Mouse (Mus musculus): ENCODE measurements at regions not wholly inside any gene's neighbourhood (a gene's known extent, or its start where the extent isn't known, plus 50 kb on each side); places are given as distances from the start of the nearest gene placed in this dataset.

- Histone ChIP-seq H3K27ac (replicated peaks; ENCODE audit: low read depth, low read length) (no peak overlapping the region), H3K9ac (ENCODE audit: low read depth, low read length) (no peak overlapping the region)
These were observed 62.5 kb downstream of the Rad51ap2 start for GRCm38 (mm10) chr12:11518379-11518778.

GRCm38 (mm10) chr12:11562891-11563290, 107.0 kb downstream of the Rad51ap2 start:
- no peaks in the 10 kb centered on the region for H3K27me3 ChIP-seq (replicated peaks; ENCODE audit: control insufficient read depth, insufficient read depth, low read length)
- ATAC-seq (ENCODE audit: low read depth): no peak
- DNase-seq (ENCODE audit: low spot score): no peak
- no peak overlapping the region for H3K27ac ChIP-seq (replicated peaks; ENCODE audit: low read depth, low read length)
- no peaks in the 10 kb centered on the region for H3K9me3 ChIP-seq (ENCODE audit: control insufficient read depth, low read length)
- 75% methylated on average over 6 of the region's 6 CpGs for WGBS
- H3K4me2 ChIP-seq (ENCODE audit: low read depth, low read length): no peak overlapping the region
- no peak overlapping the region for H3K9ac ChIP-seq (ENCODE audit: low read depth, low read length)
- H3K36me3 ChIP-seq (ENCODE audit: control insufficient read depth, insufficient read depth, low read length): no peaks in the 10 kb centered on the region
- no peak overlapping the region for H3K4me3 ChIP-seq (ENCODE audit: low read depth, low read length)
- no peaks in the 10 kb centered on the region for H3K4me1 ChIP-seq (ENCODE audit: control insufficient read depth, insufficient read depth, low read length)

More at GRCm38 (mm10) chr12:11518379-11518778, 62.5 kb downstream of the Rad51ap2 start:
- H3K4me3 ChIP-seq (ENCODE audit: low read depth, low read length): no peak overlapping the region
- no peaks in the 10 kb centered on the region for H3K36me3 ChIP-seq (ENCODE audit: control insufficient read depth, insufficient read depth, low read length)
- no peak for DNase-seq (ENCODE audit: low spot score)
- no peak overlapping the region for H3K4me2 ChIP-seq (ENCODE audit: low read depth, low read length)
- ATAC-seq (ENCODE audit: low read depth): no peak
- H3K27me3 ChIP-seq (replicated peaks; ENCODE audit: control insufficient read depth, insufficient read depth, low read length): no peaks in the 10 kb centered on the region
- no peaks in the 10 kb centered on the region for H3K4me1 ChIP-seq (ENCODE audit: control insufficient read depth, insufficient read depth, low read length)
- WGBS: 40% methylated on average over 2 of the region's 2 CpGs
- H3K9me3 ChIP-seq (ENCODE audit: control insufficient read depth, low read length): no peaks in the 10 kb centered on the region

GRCm38 (mm10) chr12:11570160-11570559, 114.3 kb downstream of the Rad51ap2 start:
- Histone ChIP-seq H3K4me3 (ENCODE audit: low read depth, low read length) (no peak overlapping the region), H3K9ac (ENCODE audit: low read depth, low read length) (no peak overlapping the region), H3K27ac (replicated peaks; ENCODE audit: low read depth, low read length) (no peak overlapping the region), H3K27me3 (replicated peaks; ENCODE audit: control insufficient read depth, insufficient read depth, low read length) (no peaks in the 10 kb centered on the region), H3K4me2 (ENCODE audit: low read depth, low read length) (no peak overlapping the region), H3K36me3 (ENCODE audit: control insufficient read depth, insufficient read depth, low read length) (no peaks in the 10 kb centered on the region), H3K9me3 (ENCODE audit: control insufficient read depth, low read length) (no peaks in the 10 kb centered on the region), H3K4me1 (ENCODE audit: control insufficient read depth, insufficient read depth, low read length) (no peaks in the 10 kb centered on the region)
- 95% methylated on average over 1 of the region's 1 CpGs for WGBS
- no peak for ATAC-seq (ENCODE audit: low read depth)
- no peak for DNase-seq (ENCODE audit: low spot score)

GRCm38 (mm10) chr12:11603946-11604345, 148.1 kb downstream of the Rad51ap2 start:
- no peak overlapping the region for H3K4me3 ChIP-seq (ENCODE audit: low read depth, low read length)
- whole genome bisulfite sequencing: 68% methylated on average over 2 of the region's 2 CpGs
- no peak overlapping the region for H3K27ac ChIP-seq (replicated peaks; ENCODE audit: low read depth, low read length)
- H3K9me3 ChIP-seq (ENCODE audit: control insufficient read depth, low read length): no peaks in the 10 kb centered on the region
- no peak overlapping the region for H3K9ac ChIP-seq (ENCODE audit: low read depth, low read length)
- H3K4me2 ChIP-seq (ENCODE audit: low read depth, low read length): no peak overlapping the region
- no peaks in the 10 kb centered on the region for H3K4me1 ChIP-seq (ENCODE audit: control insufficient read depth, insufficient read depth, low read length)
- no peaks in the 10 kb centered on the region for H3K36me3 ChIP-seq (ENCODE audit: control insufficient read depth, insufficient read depth, low read length)
- no peak for ATAC-seq (ENCODE audit: low read depth)
- H3K27me3 ChIP-seq (replicated peaks; ENCODE audit: control insufficient read depth, insufficient read depth, low read length): no peaks in the 10 kb centered on the region
- no peak for DNase-seq (ENCODE audit: low spot score)

DNA sequence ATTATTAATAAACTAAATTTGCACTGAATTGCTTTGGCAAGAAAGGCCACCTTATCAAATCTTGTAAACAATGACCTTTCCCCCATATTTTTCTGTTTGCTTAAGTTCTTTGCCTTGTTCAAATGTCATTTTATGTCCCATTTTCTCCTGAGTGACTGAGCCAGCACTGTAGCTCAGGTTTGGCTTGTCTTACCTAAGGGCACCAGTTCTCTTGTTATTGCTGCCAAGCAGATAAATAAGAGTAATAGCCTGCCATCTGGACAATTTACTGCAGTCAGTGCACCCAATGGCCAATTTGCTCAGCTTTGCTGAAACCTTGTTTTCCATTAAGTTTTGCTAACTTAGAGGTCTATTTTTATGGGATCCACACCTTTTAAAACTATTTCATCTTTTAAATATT, 152.9 kb downstream of the Rad51ap2 start:
- Histone ChIP-seq H3K4me2 (ENCODE audit: low read depth, low read length) (no peak overlapping the region), H3K27ac (replicated peaks; ENCODE audit: low read depth, low read length) (no peak overlapping the region), H3K4me1 (ENCODE audit: control insufficient read depth, insufficient read depth, low read length) (no peaks in the 10 kb centered on the region), H3K36me3 (ENCODE audit: control insufficient read depth, insufficient read depth, low read length) (no peaks in the 10 kb centered on the region), H3K27me3 (replicated peaks; ENCODE audit: control insufficient read depth, insufficient read depth, low read length) (no peaks in the 10 kb centered on the region), H3K4me3 (ENCODE audit: low read depth, low read length) (no peak overlapping the region), H3K9me3 (ENCODE audit: control insufficient read depth, low read length) (no peaks in the 10 kb centered on the region), H3K9ac (ENCODE audit: low read depth, low read length) (no peak overlapping the region)
- DNase-seq (ENCODE audit: low spot score) (no peak), ATAC-seq (ENCODE audit: low read depth) (no peak)

DNA sequence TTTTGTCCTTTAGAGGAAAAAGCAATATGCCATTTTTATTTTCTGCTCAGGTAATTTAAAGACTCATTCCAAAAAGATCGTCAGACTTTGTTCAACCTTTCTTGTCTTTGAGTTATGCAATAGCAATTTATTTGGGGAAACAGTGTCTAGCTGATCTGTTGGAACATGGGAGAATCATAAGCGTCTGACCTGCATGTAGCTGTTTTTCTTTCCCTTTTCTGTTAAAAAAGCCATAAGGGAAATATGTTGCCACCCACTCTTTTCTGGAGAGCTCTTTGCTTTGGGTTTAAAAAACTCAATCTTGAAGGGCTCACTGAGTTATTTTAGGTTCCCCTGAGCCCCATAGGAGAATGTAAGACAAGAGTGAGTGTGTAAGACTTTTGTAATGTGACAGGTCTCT, 155.8 kb downstream of the Rad51ap2 start:
- Histone ChIP-seq H3K27me3 (replicated peaks; ENCODE audit: control insufficient read depth, insufficient read depth, low read length) (no peaks in the 10 kb centered on the region), H3K4me1 (ENCODE audit: control insufficient read depth, insufficient read depth, low read length) (no peaks in the 10 kb centered on the region), H3K27ac (replicated peaks; ENCODE audit: low read depth, low read length) (no peak overlapping the region), H3K9ac (ENCODE audit: low read depth, low read length) (no peak overlapping the region), H3K4me3 (ENCODE audit: low read depth, low read length) (no peak overlapping the region), H3K9me3 (ENCODE audit: control insufficient read depth, low read length) (no peaks in the 10 kb centered on the region), H3K36me3 (ENCODE audit: control insufficient read depth, insufficient read depth, low read length) (no peaks in the 10 kb centered on the region), H3K4me2 (ENCODE audit: low read depth, low read length) (no peak overlapping the region)
- WGBS: 83% methylated on average over 2 of the region's 2 CpGs
- no peak for DNase-seq (ENCODE audit: low spot score)
- no peak for ATAC-seq (ENCODE audit: low read depth)

DNA sequence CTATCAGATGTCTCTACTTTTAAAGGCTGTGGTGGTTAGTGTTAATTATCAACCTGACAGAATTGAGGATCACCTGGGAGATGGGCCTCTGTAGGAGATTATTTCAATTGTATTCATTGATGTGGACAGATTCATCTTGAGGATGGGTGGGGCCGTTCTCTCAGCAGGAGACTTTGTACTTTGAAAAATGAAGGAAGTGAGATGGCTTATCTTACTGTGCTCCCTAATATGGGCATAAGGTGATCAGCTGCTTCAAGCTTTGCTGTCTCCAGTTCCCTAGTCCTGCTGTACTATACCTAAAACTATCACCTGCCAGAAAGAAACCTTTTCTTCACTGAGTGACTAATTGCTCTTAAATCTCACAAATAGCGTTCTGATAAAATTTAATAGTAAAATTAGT, 159.4 kb downstream of the Rad51ap2 start:
- no peak for ATAC-seq (ENCODE audit: low read depth)

GRCm38 (mm10) chr12:11623561-11623960, 167.7 kb downstream of the Rad51ap2 start:
- H3K9me3 ChIP-seq (ENCODE audit: control insufficient read depth, low read length): no peaks in the 10 kb centered on the region
- H3K9ac ChIP-seq (ENCODE audit: low read depth, low read length): no peak overlapping the region
- 90% methylated on average over 1 of the region's 1 CpGs for WGBS
- H3K27me3 ChIP-seq (replicated peaks; ENCODE audit: control insufficient read depth, insufficient read depth, low read length): no peaks in the 10 kb centered on the region
- no peak overlapping the region for H3K4me2 ChIP-seq (ENCODE audit: low read depth, low read length)
- H3K36me3 ChIP-seq (ENCODE audit: control insufficient read depth, insufficient read depth, low read length): no peaks in the 10 kb centered on the region
- H3K4me3 ChIP-seq (ENCODE audit: low read depth, low read length): no peak overlapping the region
- DNase-seq (ENCODE audit: low spot score) (no peak), ATAC-seq (ENCODE audit: low read depth) (no peak)
- no peaks in the 10 kb centered on the region for H3K4me1 ChIP-seq (ENCODE audit: control insufficient read depth, insufficient read depth, low read length)
- H3K27ac ChIP-seq (replicated peaks; ENCODE audit: low read depth, low read length): no peak overlapping the region

More for the DNA sequence above, 159.4 kb downstream of the Rad51ap2 start:
- Histone ChIP-seq H3K9me3 (ENCODE audit: control insufficient read depth, low read length) (no peaks in the 10 kb centered on the region), H3K4me1 (ENCODE audit: control insufficient read depth, insufficient read depth, low read length) (no peaks in the 10 kb centered on the region), H3K36me3 (ENCODE audit: control insufficient read depth, insufficient read depth, low read length) (no peaks in the 10 kb centered on the region), H3K27ac (replicated peaks; ENCODE audit: low read depth, low read length) (no peak overlapping the region), H3K4me2 (ENCODE audit: low read depth, low read length) (no peak overlapping the region), H3K9ac (ENCODE audit: low read depth, low read length) (no peak overlapping the region), H3K4me3 (ENCODE audit: low read depth, low read length) (no peak overlapping the region), H3K27me3 (replicated peaks; ENCODE audit: control insufficient read depth, insufficient read depth, low read length) (no peaks in the 10 kb centered on the region)
- DNase-seq (ENCODE audit: low spot score): no peak
- WGBS: 67% methylated on average over 2 of the region's 2 CpGs

GRCm38 (mm10) chr12:11630178-11630577, 174.3 kb downstream of the Rad51ap2 start:
- WGBS: 88% methylated on average over 1 of the region's 1 CpGs
- ATAC-seq (ENCODE audit: low read depth) (no peak), DNase-seq (ENCODE audit: low spot score) (no peak)
- Histone ChIP-seq H3K9me3 (ENCODE audit: control insufficient read depth, low read length) (no peaks in the 10 kb centered on the region), H3K4me1 (ENCODE audit: control insufficient read depth, insufficient read depth, low read length) (no peaks in the 10 kb centered on the region), H3K36me3 (ENCODE audit: control insufficient read depth, insufficient read depth, low read length) (no peaks in the 10 kb centered on the region), H3K4me2 (ENCODE audit: low read depth, low read length) (no peak overlapping the region), H3K27me3 (replicated peaks; ENCODE audit: control insufficient read depth, insufficient read depth, low read length) (no peaks in the 10 kb centered on the region), H3K27ac (replicated peaks; ENCODE audit: low read depth, low read length) (no peak overlapping the region), H3K4me3 (ENCODE audit: low read depth, low read length) (no peak overlapping the region), H3K9ac (ENCODE audit: low read depth, low read length) (no peak overlapping the region)

All from embryonic facial prominence, embryonic 14.5 days (tissue).